Mouse (Mus musculus): ENCODE measurements around the gene Strn. TPM values are rescaled to one million over a fixed set of nuclear protein-coding genes. Genes with fewer than 3 reads are reported as not detected.
"Not testable (repeated sequence)": the region's sequence is repeated elsewhere in the genome, so short reads cannot be mapped to it uniquely, and the experiment has no call there.

Gene Strn
- polyA plus RNA-seq, 1 experiment from 2014 or later = 8.1 TPM

- no peak overlapping the region for H3K9ac ChIP-seq
- H3K4me2 ChIP-seq = no peak overlapping the region
- 0 out of 2 replicates have a peak, but pooled peaks cover 6% of the 10 kb centered on the region for H3K36me3 ChIP-seq (ENCODE audit: insufficient read depth)
- no peak overlapping the region for H3K4me3 ChIP-seq (ENCODE audit: low read depth, low read length)
- 77% methylated on average over 7 of the region's 7 CpGs for WGBS
- DNase-seq (no peak), ATAC-seq (ENCODE audit: insufficient read depth) (no peak)
- TF ChIP-seq CTCF (IDR thresholded peaks at IDR 0.05; ENCODE audit: low read depth) = no peak
- H3K9me3 ChIP-seq (ENCODE audit: low read depth, low read length) = no peaks in the 10 kb centered on the region
- H3K27me3 ChIP-seq (ENCODE audit: insufficient read depth, low read length) = no peaks in the 10 kb centered on the region
- no peak overlapping the region for H3K27ac ChIP-seq (ENCODE audit: low read depth)
- H3K4me1 ChIP-seq (ENCODE audit: insufficient read depth) = no peaks in the 10 kb centered on the region
These were observed 15.3 kb downstream of the Strn start for GRCm38 (mm10) chr17:78721690-78722089.

GRCm38 (mm10) chr17:78719086-78719485, 17.9 kb downstream of the Strn start:
- H3K4me2 ChIP-seq = no peak overlapping the region
- no peaks in the 10 kb centered on the region for H3K4me1 ChIP-seq (ENCODE audit: insufficient read depth)
- WGBS = 69% methylated on average over 13 of the region's 13 CpGs
- 0 out of 2 replicates have a peak, but pooled peaks cover 6% of the 10 kb centered on the region for H3K36me3 ChIP-seq (ENCODE audit: insufficient read depth)
- no peak overlapping the region for H3K4me3 ChIP-seq (ENCODE audit: low read depth, low read length)
- ATAC-seq (ENCODE audit: insufficient read depth) (no peak), DNase-seq (no peak)
- H3K27ac ChIP-seq (ENCODE audit: low read depth) = no peak overlapping the region
- no peak overlapping the region for H3K9ac ChIP-seq
- no peaks in the 10 kb centered on the region for H3K27me3 ChIP-seq (ENCODE audit: insufficient read depth, low read length)
- no peak for TF ChIP-seq CTCF (IDR thresholded peaks at IDR 0.05; ENCODE audit: low read depth)
- H3K9me3 ChIP-seq (ENCODE audit: low read depth, low read length) = no peaks in the 10 kb centered on the region

GRCm38 (mm10) chr17:78710258-78710657, 26.7 kb downstream of the Strn start:
- ATAC-seq (ENCODE audit: insufficient read depth) = no peak

GRCm38 (mm10) chr17:78708422-78708821, 28.6 kb downstream of the Strn start:
- ATAC-seq (ENCODE audit: insufficient read depth) (no peak), DNase-seq (no peak)
- no peaks in the 10 kb centered on the region for H3K36me3 ChIP-seq (ENCODE audit: insufficient read depth)
- TF ChIP-seq CTCF (IDR thresholded peaks at IDR 0.05; ENCODE audit: low read depth) = no peak
- no peaks in the 10 kb centered on the region for H3K4me1 ChIP-seq (ENCODE audit: insufficient read depth)
- H3K27ac ChIP-seq (ENCODE audit: low read depth) = no peak overlapping the region
- no peak overlapping the region for H3K4me3 ChIP-seq (ENCODE audit: low read depth, low read length)
- 85% methylated on average over 7 of the region's 7 CpGs for WGBS
- H3K4me2 ChIP-seq = no peak overlapping the region
- H3K27me3 ChIP-seq (ENCODE audit: insufficient read depth, low read length) = no peaks in the 10 kb centered on the region
- H3K9me3 ChIP-seq (ENCODE audit: low read depth, low read length) = no peaks in the 10 kb centered on the region
- no peak overlapping the region for H3K9ac ChIP-seq

More at GRCm38 (mm10) chr17:78710258-78710657, 26.7 kb downstream of the Strn start:
- H3K9ac ChIP-seq = no peak overlapping the region
- TF ChIP-seq CTCF (IDR thresholded peaks at IDR 0.05; ENCODE audit: low read depth) = no peak
- WGBS = 61% methylated on average over 2 of the region's 2 CpGs
- H3K27ac ChIP-seq (ENCODE audit: low read depth) = no peak overlapping the region
- H3K4me1 ChIP-seq (ENCODE audit: insufficient read depth) = no peaks in the 10 kb centered on the region
- H3K4me3 ChIP-seq (ENCODE audit: low read depth, low read length) = no peak overlapping the region
- no peaks in the 10 kb centered on the region for H3K27me3 ChIP-seq (ENCODE audit: insufficient read depth, low read length)
- no peaks in the 10 kb centered on the region for H3K36me3 ChIP-seq (ENCODE audit: insufficient read depth)
- DNase-seq = no peak
- H3K9me3 ChIP-seq (ENCODE audit: low read depth, low read length) = no peaks in the 10 kb centered on the region
- no peak overlapping the region for H3K4me2 ChIP-seq

- Histone ChIP-seq H3K9ac (no peak overlapping the region), H3K4me2 (no peak overlapping the region), H3K4me1 (ENCODE audit: insufficient read depth) (no peaks in the 10 kb centered on the region), H3K36me3 (ENCODE audit: insufficient read depth) (0 out of 2 replicates have a peak, but pooled peaks cover 6% of the 10 kb centered on the region), H3K27ac (ENCODE audit: low read depth) (no peak overlapping the region), H3K9me3 (ENCODE audit: low read depth, low read length) (no peaks in the 10 kb centered on the region), H3K27me3 (ENCODE audit: insufficient read depth, low read length) (no peaks in the 10 kb centered on the region), H3K4me3 (ENCODE audit: low read depth, low read length) (no peak overlapping the region)
- TF ChIP-seq CTCF (IDR thresholded peaks at IDR 0.05; ENCODE audit: low read depth) = no peak
- 76% methylated on average over 7 of the region's 7 CpGs for WGBS
- DNase-seq = no peak
- ATAC-seq (ENCODE audit: insufficient read depth) = no peak
These were observed 34.0 kb downstream of the Strn start for GRCm38 (mm10) chr17:78702988-78703387.

GRCm38 (mm10) chr17:78698965-78699364, 38.0 kb downstream of the Strn start:
- no peak for TF ChIP-seq CTCF (IDR thresholded peaks at IDR 0.05; ENCODE audit: low read depth)
- WGBS = 74% methylated on average over 1 of the region's 1 CpGs
- no peaks in the 10 kb centered on the region for H3K27me3 ChIP-seq (ENCODE audit: insufficient read depth, low read length)
- H3K36me3 ChIP-seq (ENCODE audit: insufficient read depth) = 0 out of 2 replicates have a peak, but pooled peaks cover 6% of the 10 kb centered on the region
- no peak overlapping the region for H3K4me2 ChIP-seq
- no peak overlapping the region for H3K27ac ChIP-seq (ENCODE audit: low read depth)
- ATAC-seq (ENCODE audit: insufficient read depth) = no peak
- no peak for DNase-seq
- H3K9me3 ChIP-seq (ENCODE audit: low read depth, low read length) = no peaks in the 10 kb centered on the region
- H3K4me1 ChIP-seq (ENCODE audit: insufficient read depth) = no peaks in the 10 kb centered on the region
- H3K9ac ChIP-seq = no peak overlapping the region
- H3K4me3 ChIP-seq (ENCODE audit: low read depth, low read length) = no peak overlapping the region

GRCm38 (mm10) chr17:78697462-78697861, 39.5 kb downstream of the Strn start:
- Histone ChIP-seq H3K4me2 (no peak overlapping the region), H3K9ac (no peak overlapping the region), H3K9me3 (ENCODE audit: low read depth, low read length) (no peaks in the 10 kb centered on the region), H3K36me3 (ENCODE audit: insufficient read depth) (0 out of 2 replicates have a peak, but pooled peaks cover 6% of the 10 kb centered on the region), H3K4me3 (ENCODE audit: low read depth, low read length) (no peak overlapping the region), H3K4me1 (ENCODE audit: insufficient read depth) (no peaks in the 10 kb centered on the region), H3K27ac (ENCODE audit: low read depth) (no peak overlapping the region), H3K27me3 (ENCODE audit: insufficient read depth, low read length) (no peaks in the 10 kb centered on the region)
- 92% methylated on average over 4 of the region's 4 CpGs for WGBS
- ATAC-seq (ENCODE audit: insufficient read depth) = no peak
- no peak for DNase-seq
- no peak for TF ChIP-seq CTCF (IDR thresholded peaks at IDR 0.05; ENCODE audit: low read depth)

GRCm38 (mm10) chr17:78696922-78697321, 40.1 kb downstream of the Strn start:
- WGBS = 75% methylated on average over 5 of the region's 5 CpGs
- Histone ChIP-seq H3K4me1 (ENCODE audit: insufficient read depth) (no peaks in the 10 kb centered on the region), H3K9me3 (ENCODE audit: low read depth, low read length) (no peaks in the 10 kb centered on the region), H3K36me3 (ENCODE audit: insufficient read depth) (0 out of 2 replicates have a peak, but pooled peaks cover 6% of the 10 kb centered on the region), H3K27ac (ENCODE audit: low read depth) (no peak overlapping the region), H3K9ac (no peak overlapping the region), H3K4me2 (no peak overlapping the region), H3K27me3 (ENCODE audit: insufficient read depth, low read length) (no peaks in the 10 kb centered on the region), H3K4me3 (ENCODE audit: low read depth, low read length) (no peak overlapping the region)
- DNase-seq = no peak
- no peak for ATAC-seq (ENCODE audit: insufficient read depth)
- no peak for TF ChIP-seq CTCF (IDR thresholded peaks at IDR 0.05; ENCODE audit: low read depth)

- H3K9me3 ChIP-seq (ENCODE audit: low read depth, low read length); DNase-seq; H3K27ac ChIP-seq (ENCODE audit: low read depth); H3K9ac ChIP-seq; H3K4me2 ChIP-seq; H3K4me1 ChIP-seq (ENCODE audit: insufficient read depth); ATAC-seq (ENCODE audit: insufficient read depth); H3K4me3 ChIP-seq (ENCODE audit: low read depth, low read length); H3K27me3 ChIP-seq (ENCODE audit: insufficient read depth, low read length): not testable (repeated sequence)
- 89% methylated on average over 3 of the region's 3 CpGs for WGBS
- H3K36me3 ChIP-seq (ENCODE audit: insufficient read depth) = peaks cover 16% of the 10 kb centered on the region
These were observed 47.8 kb downstream of the Strn start for GRCm38 (mm10) chr17:78689231-78689630.

Measured in lung, embryonic 14.5 days (tissue).